Mouse (Mus musculus): ENCODE results near the gene Mfsd12. TPM values are rescaled to one million over a fixed set of nuclear protein-coding genes. Genes with fewer than 3 reads are reported as not detected.

Gene Mfsd12
- polyA plus RNA-seq, 1 experiment from 2014 or later = 11.3 TPM

DNA sequence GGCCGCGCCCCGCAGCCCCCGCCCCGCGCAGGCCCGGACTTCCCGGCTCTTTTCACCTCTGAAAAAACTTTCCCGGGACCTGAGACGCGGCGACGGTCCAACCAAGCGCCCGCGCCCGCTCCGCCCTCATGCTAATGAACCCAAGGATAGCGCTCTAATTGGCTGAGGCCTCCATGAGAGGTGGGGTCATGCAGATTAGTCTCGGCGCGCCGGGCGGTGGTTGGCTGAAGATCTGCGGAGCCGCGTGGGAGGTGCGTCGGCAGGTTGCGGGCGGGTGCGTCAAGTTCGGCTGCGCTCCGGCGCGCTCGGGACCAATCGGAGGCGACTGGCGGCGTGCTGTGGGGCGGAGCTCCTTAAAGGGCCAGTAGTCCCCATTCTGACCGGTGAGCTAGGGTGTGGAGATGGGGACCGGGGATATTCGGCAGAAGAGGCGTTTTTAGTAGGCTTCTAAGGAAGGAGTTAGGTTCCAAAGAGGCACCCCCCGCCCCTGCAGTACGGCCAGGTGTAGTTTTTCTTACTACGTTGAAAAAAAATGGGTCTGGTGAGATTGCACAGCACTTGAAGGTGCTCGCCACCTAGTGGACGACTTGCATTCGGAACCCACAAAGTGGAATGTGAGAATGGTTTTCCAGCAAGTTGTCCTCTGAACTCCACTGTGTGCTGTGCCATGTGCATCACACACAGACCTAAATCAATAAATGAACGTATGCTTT, 6.8 kb upstream of the Mfsd12 start, which contains the start of gene Hmg20b:
TSS of gene Hmg20b (minus strand) at position 130 of the 713 bp plus-strand sequence.
- Histone ChIP-seq H3K4me2 (ENCODE audit: low read length) (peak within 1 kb of the TSS; percentile 82), H3K27me3 (ENCODE audit: insufficient read depth, low read length) (no peaks in the 10 kb centered on the region), H3K27ac (peak within 1 kb of the TSS; percentile 60; the same call in 1 of the 2 replicates), H3K4me1 (replicated peaks; ENCODE audit: insufficient read depth, low read length) (0 out of 2 replicates have a peak, but pooled peaks cover 15% of the 10 kb centered on the region), H3K4me3 (replicated peaks; ENCODE audit: low read depth, low read length) (peak within 1 kb of the TSS; percentile 55), H3K36me3 (ENCODE audit: insufficient read depth, low read length) (no peaks in the 10 kb centered on the region), H3K9ac (ENCODE audit: low read depth, low read length) (peak within 1 kb of the TSS; percentile 77), H3K9me3 (replicated peaks; ENCODE audit: low read length) (no peaks in the 10 kb centered on the region)
- DNase-seq (ENCODE audit: low spot score) (peak; percentile 100), ATAC-seq (replicated peaks; ENCODE audit: low FRiP score, low read depth) (peak; percentile 91)
- under 1% methylated on average over 54 of the region's 54 CpGs for WGBS
- TF ChIP-seq CTCF (IDR thresholded peaks at IDR 0.05; ENCODE audit: low read depth) = peak; percentile 84

DNA sequence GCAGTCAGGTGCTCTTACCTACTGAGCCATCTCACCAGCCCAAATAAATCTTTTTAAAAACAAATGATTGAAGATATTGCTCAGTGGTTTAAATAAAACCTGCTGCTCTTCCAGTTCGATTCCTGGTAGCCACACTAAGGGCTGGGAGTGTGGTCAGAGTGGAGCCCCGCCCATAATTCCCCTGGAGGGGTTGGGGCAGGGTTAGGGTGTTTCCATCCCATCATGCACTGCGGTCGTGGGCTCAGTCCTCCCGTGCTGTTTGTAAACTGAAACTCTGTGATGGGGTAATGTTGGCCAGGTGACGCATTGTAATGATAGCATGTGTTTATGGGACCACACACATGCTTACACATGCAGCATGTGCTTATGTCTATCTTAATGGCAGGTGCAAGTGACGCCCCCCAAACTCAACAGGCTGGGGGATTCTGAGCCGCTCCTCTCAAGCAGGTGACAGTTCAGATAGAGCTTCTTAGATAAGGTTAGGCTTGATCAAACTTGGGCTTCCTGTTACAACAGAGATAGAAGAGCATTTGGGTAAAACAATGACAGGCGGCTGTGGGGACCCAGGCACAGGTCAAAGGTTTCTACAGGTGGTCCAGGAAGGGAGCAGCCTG, 5.5 kb upstream of the Mfsd12 start:
- WGBS = 26% methylated on average over 9 of the region's 9 CpGs
- DNase-seq (ENCODE audit: low spot score) (no peak), ATAC-seq (replicated peaks; ENCODE audit: low FRiP score, low read depth) (no peak)
- H3K4me2 ChIP-seq (ENCODE audit: low read length) = no peak overlapping the region
- no peak overlapping the region for H3K27ac ChIP-seq
- TF ChIP-seq CTCF (IDR thresholded peaks at IDR 0.05; ENCODE audit: low read depth) = no peak
- no peak overlapping the region for H3K4me3 ChIP-seq (replicated peaks; ENCODE audit: low read depth, low read length)
- no peaks in the 10 kb centered on the region for H3K27me3 ChIP-seq (ENCODE audit: insufficient read depth, low read length)
- no peaks in the 10 kb centered on the region for H3K36me3 ChIP-seq (ENCODE audit: insufficient read depth, low read length)
- no peak overlapping the region for H3K9ac ChIP-seq (ENCODE audit: low read depth, low read length)
- 0 out of 2 replicates have a peak, but pooled peaks cover 16% of the 10 kb centered on the region for H3K4me1 ChIP-seq (replicated peaks; ENCODE audit: insufficient read depth, low read length)
- H3K9me3 ChIP-seq (replicated peaks; ENCODE audit: low read length) = no peaks in the 10 kb centered on the region

DNA sequence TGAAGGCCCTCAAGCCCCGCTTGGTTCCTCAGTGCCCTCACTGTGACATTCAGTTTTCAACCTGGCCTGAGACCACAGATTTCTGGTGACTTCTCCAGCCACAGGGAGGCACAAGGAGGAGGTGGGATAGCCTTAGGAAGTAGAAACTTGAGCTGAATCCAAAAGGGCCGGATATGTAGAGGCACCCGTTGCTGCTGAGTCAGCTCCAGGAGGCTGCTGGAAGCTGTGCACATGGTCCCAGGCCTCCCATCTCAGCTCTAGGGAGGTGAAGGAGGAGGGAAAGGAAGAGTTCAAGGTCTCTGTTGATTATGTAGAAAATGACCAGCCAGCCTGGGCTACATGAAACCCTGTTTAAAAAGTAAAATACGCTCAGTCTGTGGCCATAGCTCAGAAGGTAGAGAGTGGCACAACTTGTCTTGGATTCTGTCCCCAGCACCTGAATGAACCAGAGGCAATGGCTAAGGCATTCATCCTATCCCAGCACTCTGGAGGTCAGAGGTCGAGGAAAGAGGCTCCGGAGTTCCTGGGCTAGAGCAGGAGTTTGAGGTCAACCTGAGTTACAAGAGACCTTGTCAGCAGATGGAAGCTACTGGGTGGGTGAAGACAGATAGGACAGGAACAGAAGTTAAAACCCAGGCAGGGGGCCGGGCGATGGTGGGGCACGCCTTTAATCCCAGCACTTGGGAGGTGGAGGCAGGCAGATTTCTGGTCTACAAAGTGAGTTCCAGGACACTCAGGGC, 2.4 kb upstream of the Mfsd12 start:
- peaks cover 16% of the 10 kb centered on the region; the same call in 1 of the 2 replicates for H3K4me1 ChIP-seq (replicated peaks; ENCODE audit: insufficient read depth, low read length)
- H3K9ac ChIP-seq (ENCODE audit: low read depth, low read length) = no peak overlapping the region
- WGBS = 70% methylated on average over 9 of the region's 9 CpGs
- no peak overlapping the region for H3K4me3 ChIP-seq (replicated peaks; ENCODE audit: low read depth, low read length)
- no peaks in the 10 kb centered on the region for H3K27me3 ChIP-seq (ENCODE audit: insufficient read depth, low read length)
- no peaks in the 10 kb centered on the region for H3K9me3 ChIP-seq (replicated peaks; ENCODE audit: low read length)
- no peak for ATAC-seq (replicated peaks; ENCODE audit: low FRiP score, low read depth)
- DNase-seq (ENCODE audit: low spot score) = no peak
- no peaks in the 10 kb centered on the region for H3K36me3 ChIP-seq (ENCODE audit: insufficient read depth, low read length)
- TF ChIP-seq CTCF (IDR thresholded peaks at IDR 0.05; ENCODE audit: low read depth) = no peak
- no peak overlapping the region for H3K27ac ChIP-seq
- no peak overlapping the region for H3K4me2 ChIP-seq (ENCODE audit: low read length)

DNA sequence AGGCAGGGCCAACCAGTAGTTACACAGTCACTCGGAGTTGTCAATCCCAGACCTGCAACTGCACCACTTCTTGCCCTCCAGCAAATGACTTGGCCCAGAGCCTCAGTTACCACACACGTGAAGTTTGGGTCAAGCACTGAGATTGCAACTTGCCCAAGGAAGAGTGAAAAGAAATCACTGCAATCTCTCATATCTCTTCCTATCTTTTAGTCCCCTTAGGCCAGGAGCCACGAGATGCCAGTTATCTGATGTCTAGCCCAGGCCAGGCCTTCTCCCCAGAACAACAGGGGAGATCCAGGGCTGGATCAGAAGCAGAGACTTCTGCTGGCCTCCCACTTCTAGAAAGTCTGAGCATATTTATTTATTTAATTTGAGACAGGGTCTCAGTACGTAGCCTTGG, 1.8 kb upstream of the Mfsd12 start:
- H3K9ac ChIP-seq (ENCODE audit: low read depth, low read length) = no peak overlapping the region
- no peak overlapping the region for H3K4me2 ChIP-seq (ENCODE audit: low read length)
- 85% methylated on average over 4 of the region's 4 CpGs for WGBS
- no peak for ATAC-seq (replicated peaks; ENCODE audit: low FRiP score, low read depth)
- peaks cover 16% of the 10 kb centered on the region; the same call in 1 of the 2 replicates for H3K4me1 ChIP-seq (replicated peaks; ENCODE audit: insufficient read depth, low read length)
- no peak for TF ChIP-seq CTCF (IDR thresholded peaks at IDR 0.05; ENCODE audit: low read depth)
- DNase-seq (ENCODE audit: low spot score) = no peak
- no peak overlapping the region for H3K27ac ChIP-seq
- H3K36me3 ChIP-seq (ENCODE audit: insufficient read depth, low read length) = no peaks in the 10 kb centered on the region
- no peaks in the 10 kb centered on the region for H3K27me3 ChIP-seq (ENCODE audit: insufficient read depth, low read length)
- no peak overlapping the region for H3K4me3 ChIP-seq (replicated peaks; ENCODE audit: low read depth, low read length)
- no peaks in the 10 kb centered on the region for H3K9me3 ChIP-seq (replicated peaks; ENCODE audit: low read length)

DNA sequence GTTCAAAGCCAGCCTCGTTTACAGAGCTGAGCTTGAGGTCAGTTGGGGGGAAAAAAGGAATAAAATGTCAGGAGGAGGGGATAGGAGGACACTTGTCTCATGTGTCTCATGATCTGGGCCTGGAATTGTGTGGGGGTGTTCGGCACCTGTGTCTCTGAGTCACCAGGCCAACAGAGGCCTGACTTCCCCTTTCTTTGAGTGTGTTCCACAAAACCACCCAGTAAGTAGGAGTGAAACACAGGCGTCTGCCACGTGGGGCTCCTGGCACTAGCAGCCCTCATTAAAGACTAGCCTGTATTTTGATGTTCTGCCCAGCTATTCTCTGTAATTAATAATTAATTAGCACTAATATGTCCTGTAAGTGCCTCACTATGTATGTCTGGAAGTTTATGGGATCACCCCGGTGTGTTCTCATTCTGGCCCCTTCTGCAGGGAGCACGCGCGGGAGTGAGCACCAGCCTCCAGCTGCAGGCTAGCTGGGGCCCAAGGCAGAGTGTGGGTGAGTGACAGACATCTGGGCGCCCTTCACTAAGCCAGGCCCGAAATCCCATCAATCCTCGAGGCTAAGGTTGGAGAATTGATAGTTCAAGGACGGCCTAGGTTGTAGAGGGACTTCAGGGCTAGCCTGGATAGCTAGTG, 820 bp upstream of the Mfsd12 start:
- no peak for TF ChIP-seq CTCF (IDR thresholded peaks at IDR 0.05; ENCODE audit: low read depth)
- H3K4me3 ChIP-seq (replicated peaks; ENCODE audit: low read depth, low read length) = no peak overlapping the region; the same call in 1 of the 2 replicates
- H3K36me3 ChIP-seq (ENCODE audit: insufficient read depth, low read length) = no peaks in the 10 kb centered on the region
- peak overlapping the region; percentile 36; the same call in 1 of the 2 replicates for H3K9ac ChIP-seq (ENCODE audit: low read depth, low read length)
- DNase-seq (ENCODE audit: low spot score) (no peak), ATAC-seq (replicated peaks; ENCODE audit: low FRiP score, low read depth) (no peak)
- H3K9me3 ChIP-seq (replicated peaks; ENCODE audit: low read length) = no peaks in the 10 kb centered on the region
- H3K4me1 ChIP-seq (replicated peaks; ENCODE audit: insufficient read depth, low read length) = peaks cover 16% of the 10 kb centered on the region; the same call in 1 of the 2 replicates
- WGBS = 45% methylated on average over 12 of the region's 12 CpGs
- H3K4me2 ChIP-seq (ENCODE audit: low read length) = peak overlapping the region; percentile 99
- no peaks in the 10 kb centered on the region for H3K27me3 ChIP-seq (ENCODE audit: insufficient read depth, low read length)
- no peak overlapping the region for H3K27ac ChIP-seq

GRCm38 (mm10) chr10:81358209-81358608, 918 bp downstream of the Mfsd12 start:
- peak overlapping the region; percentile 64 for H3K4me3 ChIP-seq (replicated peaks; ENCODE audit: low read depth, low read length)
- H3K4me1 ChIP-seq (replicated peaks; ENCODE audit: insufficient read depth, low read length) = peaks cover 16% of the 10 kb centered on the region; the same call in 1 of the 2 replicates
- H3K27ac ChIP-seq = no peak overlapping the region; the same call in 1 of the 2 replicates
- 39% methylated on average over 4 of the region's 4 CpGs for WGBS
- no peak for DNase-seq (ENCODE audit: low spot score)
- H3K4me2 ChIP-seq (ENCODE audit: low read length) = peak overlapping the region; percentile 99
- no peaks in the 10 kb centered on the region for H3K27me3 ChIP-seq (ENCODE audit: insufficient read depth, low read length)
- no peak for ATAC-seq (replicated peaks; ENCODE audit: low FRiP score, low read depth)
- TF ChIP-seq CTCF (IDR thresholded peaks at IDR 0.05; ENCODE audit: low read depth) = no peak
- no peaks in the 10 kb centered on the region for H3K9me3 ChIP-seq (replicated peaks; ENCODE audit: low read length)
- H3K36me3 ChIP-seq (ENCODE audit: insufficient read depth, low read length) = no peaks in the 10 kb centered on the region
- peak overlapping the region; percentile 78 for H3K9ac ChIP-seq (ENCODE audit: low read depth, low read length)

All from kidney, postnatal 0 days (tissue).